Comparison of ENCODE assay signal across 14 mouse cellular contexts in genomic region chr11:117195616-117196015, GRCm38 (mm10).
"Had no signal": no experiment of that assay in that cellular context is flagged by ENCODE, and none has a peak within 500 bp of the region (broad histone marks: within the 10 kb centered on the region; RNA-seq: fewer than 3 reads in every experiment).

No protein-coding gene starts in this region.

- DNase-seq: liver, postnatal 0 days; lung, adult 2 months; lung, postnatal 14 days; lung, postnatal 36 days; midbrain, embryonic 14.5 days; retina, postnatal 1 day; right cerebral cortex, adult 18-20 months; right cerebral cortex, postnatal 25 days; right cerebral cortex, postnatal 4 days; spleen, adult 18-20 months; thymus, adult 18-20 months; thymus, postnatal 14 days had no signal

- ATAC-seq: liver, postnatal 0 days; lung, postnatal 0 days; midbrain, embryonic 16.5 days had no signal
